Mouse (Mus musculus): ENCODE results near the gene A430005L14Rik.
A peak's percentile ranks its signal among the peaks of the same experiment; 100 is the strongest.

DNA sequence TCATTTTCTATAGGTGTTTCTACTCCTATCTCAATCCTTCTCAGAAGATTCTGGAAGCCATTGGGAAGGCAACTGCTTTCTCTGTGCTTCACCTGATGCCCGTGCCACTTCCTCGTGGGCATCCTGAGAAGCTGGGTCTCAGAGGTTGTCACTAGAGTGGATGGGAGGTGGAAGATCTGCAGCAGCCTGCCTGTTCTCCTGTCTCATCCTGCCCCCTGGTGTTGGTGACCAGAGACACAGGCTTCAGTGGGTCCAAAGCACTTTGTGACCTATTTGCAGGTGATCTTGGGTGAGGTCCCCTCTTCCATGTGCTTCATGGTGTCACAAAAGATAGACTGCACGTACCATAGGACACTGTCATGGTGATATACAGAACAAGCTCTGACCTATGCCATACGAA lies 13.8 kb upstream of the A430005L14Rik start:
- peak; percentile 73 for TF ChIP-seq CTCF (IDR thresholded peaks at IDR 0.05; ENCODE audit: low read depth)
- no peak for TF ChIP-seq EP300 (IDR thresholded peaks at IDR 0.05; ENCODE audit: low read depth)

All from liver, embryonic 14.5 days (tissue).